Mouse (Mus musculus): ENCODE data around the gene Sdhaf3.
"Not testable (repeated sequence)": the region's sequence is repeated elsewhere in the genome, so short reads cannot be mapped to it uniquely, and the experiment has no call there.

The Sdhaf3 gene

DNA sequence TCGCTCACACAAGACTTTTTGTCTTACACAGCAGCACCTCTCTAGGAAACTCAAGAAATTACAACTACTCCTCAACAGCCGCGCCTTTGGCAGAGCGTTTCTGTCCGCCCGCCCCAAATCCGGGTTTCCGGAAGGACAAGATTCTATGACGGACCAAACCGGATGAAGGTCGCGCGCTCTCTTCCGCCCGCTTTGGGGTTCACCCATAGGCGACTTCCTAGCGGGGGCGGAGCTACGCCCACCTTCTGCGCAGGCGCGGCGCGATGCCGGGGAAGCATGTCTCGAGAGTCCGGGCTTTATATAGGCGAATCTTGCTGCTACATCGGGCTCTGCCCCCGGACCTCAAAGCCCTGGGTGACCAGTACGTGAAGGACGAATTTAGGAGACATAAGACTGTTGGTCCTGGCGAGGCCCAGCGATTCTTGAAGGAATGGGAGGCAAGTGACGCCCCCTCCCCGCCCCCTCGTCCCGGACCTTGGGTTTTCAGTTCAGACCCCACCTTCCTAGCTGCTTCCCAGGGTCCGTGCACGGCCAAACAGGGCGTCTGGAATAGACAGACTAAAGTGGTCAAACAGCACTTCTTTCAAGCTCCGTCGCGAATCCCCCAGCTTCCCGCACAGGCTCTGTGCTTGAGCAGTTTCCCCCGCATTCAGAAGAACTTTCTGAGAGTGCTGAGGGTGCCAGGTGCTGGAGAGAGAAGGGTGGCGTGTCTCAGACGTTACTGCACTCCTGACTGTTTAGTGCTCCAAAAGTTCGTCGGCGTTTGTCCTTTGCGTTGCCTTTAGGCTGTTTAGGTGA lies at the start of gene Sdhaf3:
Sdhaf3 (plus strand) TSS at position 241 of the 798 bp plus-strand sequence.
- DNase-seq (ENCODE audit: low read depth, low spot score), result peak; percentile 90

DNA sequence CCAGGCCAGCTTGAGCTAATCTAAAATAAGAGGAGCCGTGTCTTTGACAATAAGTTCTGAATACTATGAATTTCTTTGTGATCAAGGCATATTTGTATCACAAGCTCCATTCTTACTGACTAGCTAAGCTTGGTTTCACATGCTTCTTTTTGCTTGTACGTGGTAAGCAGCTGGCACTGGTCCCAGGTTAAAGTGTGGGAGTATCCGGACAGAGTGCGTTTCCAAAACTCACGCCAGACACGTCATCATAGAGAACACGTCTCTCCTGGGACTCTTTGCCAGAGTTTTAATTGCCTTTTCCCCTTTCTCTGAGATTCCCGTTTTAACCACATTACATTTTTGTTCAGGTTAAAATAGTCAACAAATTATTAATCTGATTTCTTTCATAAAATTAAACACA lies 46.2 kb upstream of the Sdhaf3 start:
- DNase-seq (ENCODE audit: low read depth, low spot score), result no peak

GRCm38 (mm10) chr6:6914304-6914703 lies 41.5 kb upstream of the Sdhaf3 start:
- no peak for DNase-seq (ENCODE audit: low read depth, low spot score)

DNA sequence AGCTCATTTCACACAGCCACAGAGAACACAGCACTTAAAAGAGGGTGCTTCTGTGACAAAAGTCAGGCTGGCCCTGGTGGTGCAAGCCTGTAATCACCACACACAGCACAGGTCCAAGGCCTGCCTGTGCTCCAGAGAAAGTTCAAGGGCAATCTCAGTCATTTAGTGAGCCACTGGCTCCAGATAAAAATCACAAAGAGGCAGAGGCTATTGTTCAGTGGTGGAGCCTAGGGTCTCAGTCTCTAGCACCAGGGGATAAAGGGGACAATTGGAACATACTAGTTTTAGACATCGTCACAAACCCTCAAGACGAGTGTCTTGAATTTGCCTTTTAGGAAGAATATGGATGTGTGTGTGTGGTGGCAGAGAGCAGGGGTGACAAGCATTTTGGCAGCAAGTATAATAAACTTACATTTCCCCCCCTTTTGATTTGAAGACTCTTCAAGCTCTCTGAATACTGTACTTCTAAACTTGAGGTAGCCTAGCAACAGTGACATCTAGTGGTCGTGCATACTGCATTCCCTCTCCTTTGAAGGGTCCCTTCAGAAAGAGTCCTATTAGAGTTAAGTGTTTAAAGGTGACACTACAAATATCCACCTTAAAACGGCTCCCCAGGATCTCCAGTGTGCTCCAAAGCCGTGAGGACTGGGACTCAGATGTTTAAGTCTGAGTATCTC lies 40.8 kb upstream of the Sdhaf3 start:
- no peak for DNase-seq (ENCODE audit: low read depth, low spot score)

DNA sequence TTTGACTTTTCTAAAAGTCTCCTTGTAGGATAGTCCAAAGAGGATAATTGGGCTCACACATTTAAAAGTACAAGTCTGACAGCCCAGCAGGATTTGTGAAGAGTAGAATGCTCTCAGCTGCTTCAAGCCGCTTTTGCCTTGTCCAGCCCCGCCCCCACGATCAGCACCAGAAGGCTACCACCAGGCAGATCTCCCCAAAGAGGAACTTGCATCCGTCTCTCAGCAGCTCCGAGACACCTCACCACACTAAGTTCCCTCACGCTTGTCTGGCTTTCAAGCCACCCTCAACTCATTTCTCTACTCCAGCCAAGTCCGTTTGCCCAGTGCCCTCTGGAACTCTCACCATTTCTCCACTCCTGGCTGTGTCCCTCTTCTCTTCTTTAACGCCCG lies 40.3 kb upstream of the Sdhaf3 start:
- DNase-seq (ENCODE audit: low read depth, low spot score), result no peak

- no peak for DNase-seq (ENCODE audit: low read depth, low spot score)
Measured at GRCm38 (mm10) chr6:6917334-6917733, 38.5 kb upstream of the Sdhaf3 start.

GRCm38 (mm10) chr6:6925264-6925663 lies 30.5 kb upstream of the Sdhaf3 start:
- DNase-seq (ENCODE audit: low read depth, low spot score), result no peak

GRCm38 (mm10) chr6:6930831-6931230 lies 25.0 kb upstream of the Sdhaf3 start:
- no peak for DNase-seq (ENCODE audit: low read depth, low spot score)

- DNase-seq (ENCODE audit: low read depth, low spot score), result no peak
Measured at GRCm38 (mm10) chr6:6931507-6931906, 24.3 kb upstream of the Sdhaf3 start.

DNA sequence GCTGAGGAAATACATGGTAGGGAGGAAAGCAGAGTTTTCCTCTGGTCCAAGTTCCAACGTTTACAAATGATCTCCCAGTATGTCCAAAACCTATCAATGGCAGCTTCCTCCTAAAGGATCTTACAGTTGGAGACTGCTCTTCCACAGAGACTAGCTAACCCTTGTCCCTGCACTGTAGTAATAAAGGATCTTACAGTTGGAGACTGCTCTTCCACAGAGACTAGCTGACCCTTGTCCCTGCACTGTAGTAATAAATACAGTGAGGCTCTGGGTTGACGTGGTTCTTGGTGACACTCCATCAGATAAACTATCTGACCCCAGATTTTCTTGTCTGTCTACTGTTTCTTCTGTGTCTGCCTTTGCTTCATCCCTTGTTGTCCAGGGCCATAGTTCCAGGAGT lies 15.0 kb upstream of the Sdhaf3 start:
- no peak for DNase-seq (ENCODE audit: low read depth, low spot score)

- no peak for DNase-seq (ENCODE audit: low read depth, low spot score)
Measured at GRCm38 (mm10) chr6:6942813-6943212, 13.0 kb upstream of the Sdhaf3 start.

- no peak for DNase-seq (ENCODE audit: low read depth, low spot score)
Measured at GRCm38 (mm10) chr6:6947650-6948049, 8.2 kb upstream of the Sdhaf3 start.

- no peak for DNase-seq (ENCODE audit: low read depth, low spot score)
Measured at GRCm38 (mm10) chr6:6955395-6955763, 425 bp upstream of the Sdhaf3 start.

DNA sequence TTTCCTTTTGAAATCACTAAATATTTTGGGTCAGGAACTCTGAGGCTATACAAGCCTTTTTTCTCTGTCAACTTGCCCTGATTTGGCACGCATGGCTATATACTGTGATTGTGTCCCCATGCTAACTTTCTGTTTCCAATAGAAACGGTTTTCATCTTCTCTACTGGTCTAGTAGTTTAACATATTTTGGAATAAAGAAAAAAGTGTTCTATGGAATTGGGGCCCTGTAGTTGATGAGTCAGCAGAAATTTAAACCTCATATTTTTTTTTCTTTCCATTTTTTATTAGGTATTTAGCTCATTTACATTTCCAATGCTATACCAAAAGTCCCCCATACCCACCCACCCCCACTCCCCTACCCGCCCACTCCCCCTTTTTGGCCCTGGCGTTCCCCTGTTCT lies 3.4 kb downstream of the Sdhaf3 start:
- DNase-seq (ENCODE audit: low read depth, low spot score), result not testable (repeated sequence)

DNA sequence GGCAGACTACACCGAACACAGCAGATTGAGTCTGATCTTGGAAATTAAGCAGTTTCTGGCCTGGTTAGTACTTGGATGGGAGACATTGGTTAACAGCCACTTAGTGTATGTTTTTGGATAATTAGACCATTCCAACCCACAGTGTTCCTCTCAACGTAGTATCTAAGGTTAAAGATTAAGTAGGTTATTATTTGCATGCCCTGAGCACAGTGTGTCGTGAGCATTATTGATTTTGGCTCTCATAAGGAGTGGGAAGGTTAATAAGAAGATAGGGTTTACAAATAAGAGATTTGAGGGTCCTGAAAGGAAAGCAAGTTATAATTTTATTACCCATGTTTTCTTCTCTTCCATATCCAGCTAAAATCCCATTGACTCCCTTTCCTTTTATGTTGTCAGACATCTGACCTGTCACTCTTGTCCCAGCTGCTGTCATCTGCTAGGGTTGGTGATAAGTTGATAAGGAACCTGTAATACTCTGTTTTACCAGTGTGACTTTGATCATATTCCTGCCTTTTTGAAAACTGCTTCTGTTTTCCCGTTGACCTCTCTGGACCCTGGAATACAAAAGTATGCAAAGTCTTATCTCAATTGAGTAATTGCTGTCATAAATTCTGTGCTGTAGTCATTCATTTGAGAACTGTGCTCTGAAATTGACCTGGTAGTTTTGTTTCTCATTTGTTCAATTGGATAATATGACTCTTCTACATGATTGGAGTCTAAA lies 41.6 kb downstream of the Sdhaf3 start:
- no peak for DNase-seq (ENCODE audit: low read depth, low spot score)

DNA sequence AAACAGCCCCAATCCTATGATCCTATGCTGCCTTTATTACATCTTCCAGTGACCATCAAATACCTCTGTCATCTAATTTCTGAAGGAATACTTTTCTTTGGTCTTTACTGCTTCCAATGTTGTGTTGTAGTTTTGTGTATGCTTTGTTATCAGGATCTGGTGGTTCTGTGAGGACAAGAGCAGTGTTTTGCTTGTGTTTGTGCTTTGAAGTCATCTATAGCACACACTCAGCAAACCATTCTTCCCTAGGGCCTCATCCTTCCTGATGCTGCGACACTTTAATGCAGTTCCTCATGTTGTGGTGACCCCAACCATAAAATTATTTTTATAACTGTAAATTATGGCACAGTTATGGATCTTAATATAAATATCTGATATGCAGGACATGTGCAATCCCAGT lies 42.2 kb downstream of the Sdhaf3 start:
- no peak for DNase-seq (ENCODE audit: low read depth, low spot score)

DNA sequence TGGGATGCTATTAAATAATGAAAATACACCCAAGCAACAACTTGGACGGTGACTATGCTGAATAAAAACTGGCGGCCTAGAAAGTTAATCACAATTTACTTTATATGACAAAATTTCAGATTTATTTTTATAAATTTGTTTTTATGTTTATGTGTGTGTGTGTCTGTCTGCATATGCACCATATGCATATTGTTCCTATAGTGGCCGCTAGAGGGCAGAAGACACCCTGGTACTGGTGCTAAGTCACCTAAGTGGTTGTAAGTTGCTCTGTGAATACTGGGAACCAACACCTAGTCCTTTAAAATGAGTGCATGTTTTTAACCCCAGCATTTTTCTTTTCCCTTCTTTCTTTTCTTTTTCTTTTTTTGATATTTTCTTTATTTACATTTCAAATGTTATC lies 43.2 kb downstream of the Sdhaf3 start:
- no peak for DNase-seq (ENCODE audit: low read depth, low spot score)

GRCm38 (mm10) chr6:7003085-7003484 lies 47.3 kb downstream of the Sdhaf3 start:
- DNase-seq (ENCODE audit: low read depth, low spot score), result no peak

DNA sequence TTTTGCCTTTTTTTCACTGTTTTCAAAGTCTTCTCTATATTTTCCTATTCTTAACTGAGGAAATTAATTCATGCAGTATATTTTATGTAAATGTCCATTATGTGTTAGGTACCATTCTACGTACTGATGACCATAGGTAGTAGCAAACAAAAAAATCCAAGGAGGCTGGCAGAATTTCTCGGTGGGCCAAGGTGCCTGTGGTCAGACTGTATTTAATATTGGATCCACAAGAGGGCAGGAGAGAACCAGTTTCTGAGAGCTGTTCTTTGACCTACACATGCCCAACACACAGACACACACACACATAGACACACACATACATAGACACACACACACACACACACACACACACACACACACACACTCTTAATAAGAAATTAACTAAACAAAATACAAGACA lies 48.2 kb downstream of the Sdhaf3 start:
- DNase-seq (ENCODE audit: low read depth, low spot score), result no peak

DNA sequence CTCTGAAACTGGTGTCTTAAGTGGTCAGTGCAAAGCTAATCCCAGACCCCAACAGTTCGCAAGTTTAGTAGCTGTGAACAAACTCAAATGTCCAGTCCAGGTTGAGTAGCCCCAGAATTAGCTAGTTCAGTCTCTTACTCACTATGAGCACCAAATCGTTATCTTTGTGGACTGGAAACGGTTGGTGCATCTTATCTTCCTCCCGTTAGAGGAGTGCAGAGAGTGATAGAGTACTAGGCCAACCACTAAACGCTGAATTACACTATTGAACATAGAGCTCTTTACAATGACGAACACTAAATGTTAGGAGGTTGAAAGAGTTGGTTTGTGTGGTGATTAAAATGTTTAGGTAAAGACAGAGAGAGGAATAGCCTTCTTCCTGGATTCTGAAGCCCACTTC lies 82.3 kb downstream of the Sdhaf3 start:
- no peak for DNase-seq (ENCODE audit: low read depth, low spot score)

GRCm38 (mm10) chr6:7038835-7039234 lies 83.0 kb downstream of the Sdhaf3 start:
- DNase-seq (ENCODE audit: low read depth, low spot score), result no peak

DNA sequence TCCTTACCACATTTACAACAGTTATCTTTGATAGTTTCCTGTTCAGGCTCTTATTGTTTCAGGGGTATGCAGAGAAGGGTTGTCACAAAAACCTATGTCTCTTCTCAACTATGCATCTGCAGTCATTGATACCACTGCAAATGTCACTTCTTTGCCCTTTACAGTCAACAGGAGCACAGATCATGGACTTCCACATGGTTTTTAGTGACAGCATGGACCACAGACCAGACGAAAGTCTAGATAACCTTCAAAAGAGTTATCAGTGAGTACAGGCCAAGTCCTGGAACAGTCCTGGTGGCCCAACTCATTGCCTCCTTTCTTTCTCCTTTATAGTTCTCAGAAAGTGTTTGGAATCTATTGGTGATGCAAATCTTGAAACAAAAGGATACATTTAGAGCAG lies 86.1 kb downstream of the Sdhaf3 start:
- no peak for DNase-seq (ENCODE audit: low read depth, low spot score)

DNA sequence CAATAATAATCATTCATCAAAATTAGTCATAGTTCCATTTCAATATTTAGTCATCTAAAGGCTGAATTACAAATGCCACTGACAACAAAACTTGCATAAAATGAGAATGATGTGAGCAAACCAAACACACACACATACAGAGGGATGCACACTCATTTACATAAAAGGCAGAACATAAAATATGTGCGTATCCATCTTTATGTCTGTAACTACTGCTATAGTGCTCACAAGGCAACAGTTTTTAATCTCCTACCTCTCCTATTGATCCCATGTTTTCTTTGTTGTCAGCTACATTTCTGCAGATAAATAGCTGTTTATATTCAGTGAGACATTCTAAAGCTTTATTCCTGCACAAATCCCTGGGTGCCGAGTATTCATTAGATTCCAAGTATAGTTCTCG lies 107.0 kb downstream of the Sdhaf3 start:
- no peak for DNase-seq (ENCODE audit: low read depth, low spot score)

All from WW6 (cell line).